Mouse (Mus musculus) thymus, postnatal 10 days (tissue): ENCODE results near the gene Ramp1.

Experiments used
- DNase-seq, 2 experiments: peaks; one replicate each; pipeline ENCODE4 v3.0.0; 2021; ENCODE audit warnings: low spot score in 2 of 2

The Ramp1 gene

DNA sequence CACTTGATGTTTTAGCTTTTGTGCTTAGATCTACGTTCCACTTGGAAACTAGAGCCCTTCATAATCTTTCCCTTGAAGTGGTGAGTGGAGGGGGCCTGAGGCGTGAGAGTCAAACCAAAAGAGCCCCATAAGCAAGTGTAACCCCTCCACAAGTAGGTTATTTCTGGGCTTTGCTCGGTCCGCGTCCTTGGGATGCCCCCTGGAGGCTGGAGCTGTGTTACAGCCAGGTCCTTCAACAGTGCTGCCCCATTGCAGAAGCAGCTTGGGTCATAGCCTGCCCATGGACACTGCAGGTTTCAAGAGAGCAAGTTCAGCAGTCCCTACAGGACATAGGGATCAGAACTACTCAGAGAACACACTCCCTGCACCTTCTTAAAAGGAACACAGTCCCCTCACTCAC is 59.5 kb downstream of the Ramp1 start:
- DNase-seq = peak; percentile 55 to 71

DNA sequence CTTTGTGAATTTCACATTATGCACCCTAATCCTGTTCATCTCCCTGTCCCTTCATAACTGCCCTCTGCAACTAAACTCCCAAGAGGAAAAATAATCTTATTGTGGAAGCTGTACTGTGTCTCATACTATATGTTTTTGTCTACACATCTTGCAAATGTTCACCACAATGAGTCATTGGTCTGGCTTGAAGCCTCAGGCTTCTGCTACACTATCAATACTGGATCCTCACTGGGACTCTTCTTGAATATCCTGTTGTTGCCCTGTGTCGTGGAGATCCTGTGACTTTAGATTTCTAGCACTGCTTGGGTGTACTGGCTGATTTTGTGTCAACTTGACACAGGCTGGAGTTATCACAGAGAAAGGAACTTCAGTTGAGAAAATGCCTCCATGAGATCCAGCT is 60.2 kb downstream of the Ramp1 start:
- no peak for DNase-seq

- DNase-seq = no peak
These were observed 61.1 kb downstream of the Ramp1 start for GRCm38 (mm10) chr1:91240685-91241084.

DNA sequence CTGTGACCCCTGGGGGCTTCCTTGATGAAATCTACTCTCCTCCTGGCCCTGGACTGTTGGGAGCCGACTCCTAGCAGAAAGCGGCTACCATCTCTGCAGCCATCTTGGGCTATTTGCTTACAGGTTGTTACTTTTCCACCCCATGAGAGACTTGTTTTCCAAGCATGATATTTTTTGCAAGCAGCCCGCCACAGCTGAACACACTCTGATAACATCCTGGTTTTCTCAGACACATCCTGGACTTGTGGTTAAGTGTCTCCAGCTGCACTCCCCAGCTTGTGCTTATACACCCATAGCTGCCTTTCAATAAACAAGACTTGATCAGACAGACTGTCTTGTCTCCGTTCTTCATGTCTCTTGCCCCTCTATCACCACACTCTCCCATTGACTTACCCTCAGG is 61.6 kb downstream of the Ramp1 start:
- no peak for DNase-seq

DNA sequence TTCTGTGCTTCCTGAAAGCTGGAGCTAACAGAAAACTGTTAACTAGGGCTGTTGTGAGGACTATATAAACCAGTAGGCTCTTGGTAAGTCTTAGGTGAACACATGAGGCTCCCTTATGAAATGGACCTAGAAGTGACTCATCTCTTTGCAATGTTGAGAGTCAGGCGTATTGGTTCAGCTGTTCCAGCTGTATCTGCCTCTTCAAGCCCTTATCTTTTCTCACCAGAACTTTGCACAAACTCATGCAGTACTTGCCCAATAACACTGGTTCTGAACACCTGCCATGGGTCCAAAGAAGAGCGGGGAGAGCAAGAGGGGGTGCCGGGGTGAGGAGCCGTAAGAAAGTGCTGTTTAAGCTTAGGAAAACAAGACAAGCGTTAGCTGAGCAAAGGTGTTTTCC is 68.6 kb downstream of the Ramp1 start:
- DNase-seq = no peak

- no peak for DNase-seq
These were observed 69.3 kb downstream of the Ramp1 start for GRCm38 (mm10) chr1:91248970-91249369.

DNA sequence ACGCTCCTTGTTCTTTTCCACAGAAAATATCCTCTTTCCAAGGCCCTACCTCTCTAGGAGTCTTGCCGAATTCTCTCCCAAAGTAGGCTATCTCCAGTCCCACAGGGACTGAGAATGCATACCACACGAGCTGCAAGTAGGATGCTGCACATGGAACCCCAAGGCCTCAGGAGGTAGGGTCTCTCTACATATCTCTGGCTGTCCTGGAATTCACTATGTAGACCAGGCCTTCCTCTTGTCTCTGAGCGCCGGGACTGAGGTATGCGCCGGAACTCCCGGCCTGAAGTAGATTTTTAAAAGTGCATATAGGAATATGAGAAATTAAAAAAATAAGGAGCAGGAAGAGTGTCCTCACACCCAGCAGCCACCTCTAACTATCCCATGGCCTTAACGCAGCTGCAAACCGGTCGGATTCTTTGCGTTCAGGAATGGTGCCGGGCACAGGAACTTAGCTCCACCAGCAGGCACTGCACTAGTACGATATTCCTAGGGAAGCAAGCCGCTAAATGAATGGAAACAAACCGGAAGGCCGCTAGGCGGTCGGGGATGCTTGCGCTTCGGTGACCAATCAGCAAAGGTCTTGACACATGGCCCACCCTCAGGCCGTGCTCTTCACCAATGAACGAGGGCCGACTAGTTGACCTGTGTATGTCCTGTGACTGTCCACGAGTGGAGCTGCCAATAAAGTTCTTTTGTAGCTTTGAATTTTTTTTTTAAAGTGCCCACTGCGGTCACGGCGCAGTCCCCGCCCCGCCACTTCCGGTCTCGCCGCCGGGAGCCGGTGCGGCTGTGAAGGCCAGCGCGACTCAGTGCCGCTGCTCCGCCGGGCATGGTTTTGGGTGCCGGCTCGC is 70.2 kb downstream of the Ramp1 start, which contains the start of gene Ube2f:
TSS of gene Ube2f (plus strand) at position 741 of the 851 bp plus-strand sequence.
- peak; percentile 81 to 82 for DNase-seq

GRCm38 (mm10) chr1:91250415-91251147 is 71.0 kb downstream of the Ramp1 start:
- DNase-seq = peak; percentile 20 to 32

- DNase-seq = no peak
These were observed 71.6 kb downstream of the Ramp1 start for GRCm38 (mm10) chr1:91251148-91251650.

DNA sequence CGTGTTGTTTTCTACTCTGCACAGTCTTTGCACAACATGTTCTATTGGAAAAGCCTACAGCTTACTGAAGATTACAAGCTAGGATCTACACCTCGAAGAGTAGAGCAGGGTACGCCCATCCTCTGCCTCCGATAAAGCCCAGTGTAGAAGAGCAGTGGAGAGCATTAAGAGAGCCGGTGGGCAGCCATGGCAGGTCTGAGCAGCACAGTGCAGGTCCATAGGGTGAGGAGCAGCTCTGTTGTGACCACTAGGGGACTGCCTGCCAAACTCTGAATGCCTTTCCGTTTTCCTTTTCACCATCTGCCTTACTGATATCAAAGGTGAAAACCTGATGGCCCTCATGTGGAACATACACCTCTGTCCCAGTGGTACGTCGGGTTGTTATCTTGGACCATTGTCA is 72.3 kb downstream of the Ramp1 start:
- no peak for DNase-seq

- DNase-seq = no peak
These were observed 78.3 kb downstream of the Ramp1 start for GRCm38 (mm10) chr1:91257918-91258317.

- no peak for DNase-seq
These were observed 80.2 kb downstream of the Ramp1 start for GRCm38 (mm10) chr1:91259794-91260193.

DNA sequence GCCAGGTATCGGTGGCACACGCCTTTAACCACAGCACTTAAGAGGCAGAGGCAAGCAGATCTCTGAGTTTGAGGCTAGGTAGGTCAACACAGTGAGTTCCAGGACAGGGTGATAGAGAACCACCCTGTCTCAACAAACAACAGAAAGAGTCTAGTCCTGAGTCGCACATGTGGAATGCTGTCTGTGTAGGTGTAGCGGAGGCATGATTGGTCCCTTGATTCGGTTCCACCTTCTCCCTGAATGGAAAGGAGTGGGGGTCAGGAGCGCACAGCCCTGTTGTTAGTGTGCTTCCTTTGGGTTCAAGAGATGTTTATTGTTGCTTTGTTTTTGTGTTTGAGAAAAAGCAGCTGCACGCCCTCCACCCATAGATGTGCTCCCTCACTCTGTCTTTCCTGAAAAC is 82.9 kb downstream of the Ramp1 start:
- no peak for DNase-seq

DNA sequence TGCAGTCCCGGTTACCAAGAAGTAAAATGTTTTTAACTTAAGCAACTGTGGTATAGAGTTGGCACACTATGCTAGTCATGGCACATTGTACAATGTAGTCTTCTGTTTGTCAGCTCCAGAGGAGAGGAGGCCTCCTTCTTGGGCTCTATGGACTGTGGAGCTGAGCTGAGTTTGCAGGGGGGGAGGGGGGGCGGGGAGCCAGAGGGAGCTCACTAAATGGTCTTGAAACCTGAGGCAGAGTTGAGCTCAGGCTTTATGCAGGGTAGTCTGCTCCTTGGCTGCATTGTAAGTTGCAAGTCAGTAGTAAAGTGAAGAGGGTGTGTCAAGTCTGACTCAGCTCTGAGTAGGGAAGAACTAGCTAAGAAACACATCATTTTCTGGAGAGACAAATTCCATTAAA is 92.6 kb downstream of the Ramp1 start:
- no peak for DNase-seq
